Mouse (Mus musculus) lung, postnatal 0 days (tissue): Measurements from ENCODE around the gene Pm20d1.

Experiments
- CTCF ChIP-seq: IDR thresholded peaks from 2 replicates; pipeline ENCODE4 v1.5.1; 2016; ENCODE audit warnings: antibody characterized with exemption, mild to moderate bottlenecking
- EP300 ChIP-seq: IDR thresholded peaks from 2 replicates; pipeline ENCODE4 v1.6.1; 2016; ENCODE audit warnings: antibody characterized with exemption, mild to moderate bottlenecking, control low read depth

GRCm38 (mm10) chr1:131812006-131812405 is 14.8 kb downstream of the Pm20d1 start:
- TF ChIP-seq CTCF = no peak
- no peak for TF ChIP-seq EP300
